Mouse (Mus musculus) spleen, postnatal 14 days (tissue): ENCODE data around the gene Prkd3.

ENCODE experiments used
- DNase-seq, 2 experiments: peaks; one replicate each; pipeline ENCODE4 v3.0.0; 2021 to 2022; ENCODE audit warnings: low spot score in 2 of 2

The Prkd3 gene

DNA sequence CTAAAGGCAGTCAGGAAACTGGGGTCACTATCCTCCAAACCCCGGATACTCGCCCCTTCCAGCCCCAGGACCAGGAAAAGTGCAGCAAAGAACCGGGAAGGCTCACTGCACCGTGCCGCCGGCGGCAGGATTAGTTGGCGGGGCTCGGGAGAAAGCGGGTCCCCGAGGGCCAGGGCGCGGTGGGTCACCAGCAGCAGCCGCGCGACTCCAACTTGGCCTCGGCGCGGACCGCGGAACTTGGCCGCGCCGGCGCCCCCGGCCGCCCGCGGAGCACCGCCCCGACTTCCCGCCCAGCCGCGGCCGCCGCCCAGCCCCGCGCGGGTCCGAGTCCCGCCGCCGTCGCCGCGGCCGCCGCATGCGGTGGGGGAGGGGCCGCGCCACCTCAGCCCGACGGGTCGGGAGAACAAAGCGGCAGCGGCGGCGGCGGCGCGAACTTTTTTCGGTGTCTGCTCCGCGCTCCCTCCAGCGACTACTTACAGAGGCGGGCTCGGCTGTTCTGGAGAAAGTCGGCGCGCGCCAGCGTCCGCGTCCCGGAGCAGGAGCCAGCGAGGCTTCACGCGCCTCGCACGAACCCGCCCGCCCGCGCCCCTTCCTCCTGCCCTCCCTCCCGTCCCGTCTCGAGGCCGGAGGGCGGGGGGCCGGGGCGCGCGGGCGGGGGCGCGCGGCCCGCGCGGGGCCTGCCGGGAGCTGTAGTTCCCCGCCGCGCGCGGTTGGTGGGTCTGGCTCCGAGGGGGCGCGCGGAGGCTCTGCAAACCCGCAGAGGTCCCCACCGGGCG, at the start of gene Prkd3:
Prkd3 (minus strand) TSS at position 609 of the 776 bp plus-strand sequence.
- peak; percentile 25 to 48 for DNase-seq

DNA sequence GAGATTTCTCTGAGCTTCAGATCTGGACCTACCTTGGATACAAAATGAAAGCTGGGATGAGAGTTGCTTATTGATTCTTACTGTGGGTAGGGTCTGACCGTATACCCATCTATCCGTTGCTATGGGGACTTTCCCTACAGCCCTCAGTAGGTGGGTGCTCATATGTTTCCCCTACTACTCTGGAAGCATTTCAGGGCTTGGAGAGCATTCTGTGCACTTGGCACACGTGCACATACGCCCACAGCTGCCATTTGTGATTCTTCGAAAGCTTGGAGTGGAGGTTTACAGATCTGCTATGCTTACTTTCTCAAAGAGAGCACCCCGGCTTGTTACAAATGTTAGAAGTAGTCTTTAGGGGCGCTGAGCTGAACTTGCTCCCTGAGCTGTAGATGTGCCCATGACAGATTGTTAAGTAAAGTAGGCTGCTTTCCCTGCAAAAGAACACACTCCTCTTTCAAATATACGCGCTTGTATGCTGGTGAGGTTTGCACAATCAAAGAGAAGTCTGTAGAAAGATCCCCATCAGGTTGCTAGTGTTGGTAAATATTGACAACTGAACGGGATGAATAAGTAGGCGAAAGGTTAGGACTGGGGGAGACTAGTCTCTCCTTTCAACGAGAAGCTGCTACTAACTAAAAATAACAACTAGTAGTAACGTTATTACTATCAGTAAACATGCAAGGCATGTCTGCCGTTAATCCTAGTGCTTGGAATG, 49.3 kb upstream of the Prkd3 start:
- DNase-seq = no peak

DNA sequence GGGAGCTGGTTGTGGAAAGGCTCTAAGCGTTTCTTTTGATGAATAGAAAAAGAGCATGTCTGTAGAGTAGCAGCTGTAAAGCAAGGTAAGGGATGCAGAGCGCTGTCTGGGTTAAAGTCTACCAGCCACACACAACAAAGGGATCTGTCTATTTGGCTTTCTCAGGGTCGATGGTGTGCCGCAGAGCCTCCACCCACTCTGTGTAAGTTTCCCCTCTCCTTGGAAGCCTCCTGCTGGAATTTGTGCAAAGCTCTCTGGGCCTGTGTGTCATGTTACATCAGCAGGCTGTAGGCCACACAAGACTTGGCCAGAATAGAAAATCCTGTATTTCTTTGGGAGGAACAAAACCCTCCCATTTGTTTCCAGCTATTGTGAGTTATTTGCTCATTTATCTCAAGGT, 48.4 kb upstream of the Prkd3 start:
- DNase-seq = no peak

DNA sequence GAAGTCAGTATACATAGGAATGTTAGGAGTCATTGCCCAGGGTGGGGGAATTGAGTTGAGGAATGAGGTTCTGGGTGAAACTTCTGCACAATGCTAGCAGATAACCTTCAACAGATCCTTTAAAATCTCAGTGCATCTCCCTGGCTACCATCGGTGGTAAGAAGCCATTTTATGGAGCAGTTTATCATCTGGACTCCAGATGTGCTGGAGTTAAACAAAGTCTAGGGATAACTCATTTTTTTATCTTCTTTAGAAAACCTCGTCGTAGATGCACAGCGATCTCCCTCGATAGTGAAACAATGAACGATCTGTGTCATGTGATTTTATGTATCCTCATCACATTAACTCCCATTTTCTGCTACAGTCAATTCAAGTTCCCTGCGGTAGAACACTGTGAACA, 48.0 kb upstream of the Prkd3 start:
- no peak for DNase-seq

DNA sequence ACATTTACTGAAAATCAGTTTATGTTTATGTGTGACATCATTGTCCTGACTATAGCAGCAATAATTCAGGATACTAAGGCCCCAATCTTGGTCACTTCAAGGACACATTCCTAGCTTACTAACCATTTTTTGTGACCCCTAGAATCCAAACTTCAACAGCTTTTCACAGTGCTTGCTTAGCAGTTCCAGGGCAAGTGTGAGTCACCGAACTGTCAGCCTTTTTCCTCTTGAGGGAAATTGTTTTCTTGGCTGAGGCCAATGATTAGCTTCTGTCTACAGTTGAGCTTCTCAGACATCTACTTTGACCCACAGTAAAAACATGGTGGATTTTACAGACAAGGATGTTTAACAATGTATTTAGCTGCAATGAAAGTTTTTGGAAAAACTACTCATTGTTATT, 43.6 kb upstream of the Prkd3 start:
- DNase-seq = no peak

DNA sequence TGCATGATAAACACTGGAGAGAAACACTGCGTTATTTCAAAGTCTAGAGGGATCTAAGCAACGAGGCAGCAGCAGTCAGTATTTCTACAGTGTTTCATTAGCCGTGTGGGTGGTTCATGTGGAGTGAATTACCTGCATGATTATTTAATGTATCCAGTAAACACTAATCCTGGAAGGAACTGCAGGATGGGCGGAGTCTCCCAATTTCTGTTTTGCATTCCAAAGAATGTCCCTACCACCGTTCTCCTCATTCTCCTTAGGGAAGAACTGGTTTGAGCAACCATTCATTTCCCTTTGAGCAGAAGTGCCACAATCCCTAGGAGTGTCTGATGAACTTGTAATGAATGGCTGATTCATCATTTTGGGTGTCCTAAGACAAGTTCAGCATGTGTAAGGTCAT, 39.6 kb upstream of the Prkd3 start:
- DNase-seq = no peak

DNA sequence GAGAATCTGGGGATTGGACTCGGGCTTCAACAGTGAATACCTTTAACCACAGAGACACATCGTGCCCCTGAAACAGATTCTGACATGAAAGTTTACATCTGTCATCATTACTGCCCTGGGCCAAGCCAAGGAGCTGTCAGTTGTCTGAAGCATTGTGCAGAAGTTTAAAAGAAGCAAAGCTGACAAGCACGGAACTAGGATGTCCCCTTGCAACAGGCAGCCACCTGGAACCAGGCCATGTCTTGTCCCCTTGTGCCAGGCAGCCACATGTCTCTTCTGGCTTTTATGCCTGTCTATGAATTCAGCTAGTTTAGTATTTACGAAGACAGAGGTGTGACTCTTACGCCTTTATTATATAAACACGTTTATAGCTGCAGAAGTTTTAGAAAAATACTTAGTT, 37.7 kb upstream of the Prkd3 start:
- no peak for DNase-seq

DNA sequence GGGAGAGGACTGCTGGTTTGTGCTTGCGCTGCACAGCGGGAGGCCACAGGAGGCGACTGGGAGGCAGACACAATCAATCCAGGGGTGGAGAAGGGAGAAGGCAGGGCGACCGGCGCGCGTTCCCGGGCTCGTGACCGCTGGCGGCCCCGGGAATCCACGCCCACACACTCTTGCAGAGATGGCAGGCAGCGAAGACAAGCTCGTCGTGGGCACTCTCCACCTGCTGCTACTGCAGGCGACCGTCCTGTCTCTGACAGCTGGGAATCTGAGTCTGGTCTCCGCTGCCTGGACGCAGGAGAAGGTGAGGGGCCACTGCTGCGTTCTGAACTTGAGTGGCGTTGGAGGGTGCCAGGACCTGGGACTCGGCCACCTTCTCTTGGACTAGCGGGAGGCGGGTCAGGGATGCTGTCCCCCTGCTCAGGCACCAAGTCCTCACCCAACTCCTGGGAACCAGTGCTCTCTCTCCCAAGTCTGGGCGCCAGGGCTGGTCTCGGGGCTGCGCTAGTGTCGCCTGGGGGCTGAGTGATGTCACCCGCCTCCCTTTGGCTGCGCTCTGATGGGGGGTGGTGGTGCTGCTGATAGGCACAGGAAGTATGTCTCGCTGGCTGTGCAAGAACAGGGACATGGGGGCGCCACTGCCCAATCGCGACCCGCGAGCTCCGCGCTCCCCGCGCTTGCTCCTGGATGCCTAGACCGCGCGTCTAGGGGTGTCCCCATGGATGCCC, 31.6 kb upstream of the Prkd3 start:
- DNase-seq = peak; percentile 6 to 9

DNA sequence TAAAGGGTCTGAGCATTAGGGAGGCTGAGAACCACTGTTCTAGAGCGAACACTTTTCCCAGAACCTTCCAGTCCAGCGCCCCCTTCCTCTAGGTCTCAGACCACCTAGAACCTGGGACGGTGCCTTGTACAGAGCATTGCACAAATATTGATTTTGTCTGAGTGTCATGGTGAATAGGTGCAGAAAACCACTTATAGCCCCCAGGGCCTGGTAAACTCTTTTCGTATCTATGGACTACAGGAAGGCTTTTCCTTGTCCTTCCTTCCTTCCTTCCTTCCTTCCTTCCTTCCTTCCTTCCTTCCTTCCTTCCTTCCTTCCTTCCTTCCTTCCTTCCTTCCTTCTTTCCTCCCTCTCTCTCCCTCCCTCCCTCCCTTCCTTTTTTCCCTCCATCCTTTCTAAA, 31.0 kb upstream of the Prkd3 start, which contains the start of gene Qpct:
Qpct (plus strand) TSS at position 301 of the 400 bp plus-strand sequence.
- no peak for DNase-seq

DNA sequence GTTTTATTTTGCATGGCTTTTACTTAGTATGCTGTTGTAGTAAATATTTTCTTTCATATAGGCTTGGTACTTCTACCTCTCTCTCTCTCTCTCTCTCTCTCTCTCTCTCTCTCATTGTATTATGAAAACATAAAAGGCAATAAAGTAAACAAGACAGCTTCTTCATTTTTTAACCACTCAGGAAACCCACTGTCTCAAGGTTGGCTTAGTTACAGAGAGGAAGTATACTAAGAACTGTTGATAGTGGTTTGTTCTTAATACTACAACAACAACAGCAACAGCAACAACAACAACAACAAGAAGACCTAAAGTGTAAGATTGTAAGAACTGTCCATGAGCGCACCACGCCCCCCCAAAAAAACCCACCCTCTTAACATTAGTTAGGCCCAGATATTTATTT, 23.1 kb upstream of the Prkd3 start:
- DNase-seq = no peak

DNA sequence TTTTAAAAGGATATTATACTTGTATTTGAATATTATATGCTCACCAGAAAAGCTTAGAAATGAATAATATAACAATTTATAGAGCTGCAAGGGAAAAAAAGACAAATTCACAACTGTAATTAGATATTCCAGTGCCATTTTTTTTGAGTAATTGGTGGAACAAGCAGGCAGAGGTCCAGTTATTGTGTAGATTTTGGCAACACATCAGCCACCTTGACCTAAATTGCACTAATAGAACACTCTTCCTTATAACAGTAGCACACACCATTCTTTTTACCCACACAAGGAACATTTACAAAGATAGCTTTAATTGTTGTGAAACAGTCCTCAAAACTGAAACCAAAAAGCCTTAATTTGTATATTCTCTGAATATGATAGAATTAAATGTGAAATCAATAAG, 19.0 kb upstream of the Prkd3 start:
- no peak for DNase-seq

DNA sequence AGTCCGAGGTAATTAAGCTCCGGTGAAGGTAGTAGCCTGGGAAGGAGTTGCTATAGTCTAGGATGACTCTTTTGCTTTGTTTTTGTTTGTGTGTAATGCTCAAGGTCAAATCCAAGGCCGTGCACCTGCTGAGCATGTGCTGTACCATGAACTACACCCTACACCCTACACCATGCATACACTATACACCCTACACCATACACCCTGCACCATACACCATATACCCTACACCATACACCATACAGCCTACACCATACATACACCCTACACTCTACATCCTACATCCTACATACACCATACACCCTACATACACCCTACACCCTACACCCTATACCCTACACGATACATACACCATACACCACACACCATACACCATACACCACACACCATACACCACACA, 12.2 kb upstream of the Prkd3 start:
- DNase-seq = no peak

DNA sequence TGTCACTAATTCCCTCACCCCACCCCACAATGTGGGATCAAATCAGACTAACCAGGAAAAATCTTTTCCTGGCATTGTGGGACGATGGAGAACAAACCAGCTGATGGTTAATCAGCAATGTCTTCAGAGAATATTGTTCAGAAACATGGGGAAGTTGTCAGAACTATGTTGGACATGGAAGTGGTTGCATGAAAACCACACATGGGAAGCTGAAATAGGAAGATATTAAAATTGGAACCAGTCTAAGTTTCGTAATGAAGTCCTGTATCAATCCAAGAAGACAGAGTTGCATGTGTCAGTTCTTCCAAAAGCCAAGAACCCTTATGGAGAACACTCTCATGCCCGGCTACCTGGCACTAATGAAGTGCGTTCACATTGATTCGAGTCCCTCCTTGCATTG, 11.0 kb upstream of the Prkd3 start:
- DNase-seq = no peak

DNA sequence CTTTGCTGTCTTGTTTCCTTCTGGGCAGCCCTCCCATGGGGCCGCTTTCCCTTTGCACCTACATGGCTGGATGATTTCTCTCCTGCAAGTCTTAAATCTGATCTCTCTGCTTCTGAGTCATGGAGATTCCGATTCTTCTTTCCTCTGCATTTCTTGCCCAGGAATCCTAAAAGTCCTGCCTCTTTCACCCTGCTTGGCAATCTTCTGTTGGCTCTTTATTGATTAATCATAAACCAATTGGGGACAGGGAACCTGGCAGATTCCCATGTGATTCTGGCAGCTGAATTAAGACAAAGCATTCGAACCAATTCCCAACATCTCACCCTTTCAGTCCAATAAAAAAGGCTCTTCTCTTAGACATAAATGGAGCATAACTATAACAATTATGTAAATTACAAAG, 8.6 kb upstream of the Prkd3 start:
- no peak for DNase-seq

DNA sequence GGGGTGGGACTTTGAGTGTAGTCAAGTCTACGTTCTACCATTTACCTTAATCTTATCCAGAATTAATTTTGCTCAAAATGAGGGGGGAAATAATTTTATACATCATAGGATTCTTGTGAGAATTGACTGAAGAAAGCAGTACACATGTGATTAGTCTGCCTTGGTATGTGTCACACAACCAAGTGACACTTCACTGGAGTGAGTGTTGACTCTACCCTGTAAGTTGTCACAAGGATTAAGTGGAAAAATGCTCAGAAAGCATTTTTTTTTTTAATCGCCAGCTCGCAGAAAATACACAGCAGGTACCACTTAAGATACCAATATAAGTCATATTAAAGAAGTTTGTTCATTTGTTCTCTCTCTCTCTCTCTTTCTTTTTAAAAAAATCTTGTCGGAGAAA, 3.9 kb upstream of the Prkd3 start:
- DNase-seq = no peak

DNA sequence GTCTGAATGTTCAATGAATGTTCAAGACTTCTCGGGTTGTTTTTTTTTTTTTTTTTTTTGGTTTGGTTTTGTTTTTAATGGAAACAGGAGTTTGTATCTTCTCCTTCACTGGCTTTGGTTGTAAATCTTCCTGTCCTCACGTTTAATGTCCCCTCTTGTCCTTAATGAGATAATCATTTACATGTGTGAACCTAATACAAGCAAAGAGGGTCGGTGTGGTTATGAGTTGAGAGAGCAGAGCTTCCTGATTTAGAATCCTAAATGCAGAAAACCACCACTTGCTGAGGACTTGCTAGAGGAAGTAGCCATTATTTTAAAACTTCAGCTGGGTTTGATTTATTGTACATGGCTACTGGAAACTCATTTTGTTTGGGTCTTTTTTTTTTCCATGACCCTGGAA, 2.1 kb upstream of the Prkd3 start:
- no peak for DNase-seq

DNA sequence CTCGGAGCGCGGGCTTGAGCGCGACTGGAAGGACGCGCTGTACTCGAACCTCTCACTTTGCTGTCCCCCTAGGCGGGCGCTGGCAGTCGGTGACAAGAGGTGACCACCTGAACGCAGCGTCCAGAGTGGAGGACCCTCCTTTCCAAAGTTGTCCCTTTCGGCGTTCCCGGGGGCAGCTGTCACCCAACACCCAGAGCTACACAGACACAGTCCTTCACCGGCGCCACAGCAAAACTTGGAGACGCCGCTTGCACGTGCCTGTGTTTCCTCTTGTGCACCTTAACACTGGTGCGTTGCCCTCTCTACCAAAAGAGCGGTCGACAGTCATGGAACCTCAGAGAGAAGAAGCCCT, 344 bp upstream of the Prkd3 start:
- DNase-seq = no peak

DNA sequence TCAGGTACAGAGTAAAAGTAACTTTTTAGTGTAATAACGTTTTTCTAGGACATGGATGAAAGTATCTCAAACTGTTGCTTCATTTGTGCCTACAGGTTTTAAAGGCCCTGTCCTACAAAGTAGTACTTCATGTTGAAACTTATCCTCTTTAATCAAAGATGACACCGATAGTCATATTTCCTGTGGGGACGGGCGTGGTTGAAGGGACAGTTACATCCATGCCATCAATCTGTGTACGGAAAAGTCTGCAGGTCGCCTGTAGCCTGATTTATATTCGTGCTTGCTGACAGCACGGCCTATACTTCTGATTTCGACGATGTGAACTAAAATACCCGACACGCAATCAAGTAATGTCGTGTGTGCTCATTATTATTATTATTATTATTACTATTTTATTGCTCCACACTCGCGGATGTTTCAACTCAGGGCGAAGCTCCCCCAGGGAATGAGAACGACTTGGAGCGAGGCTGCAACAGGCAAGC, 849 bp downstream of the Prkd3 start:
- no peak for DNase-seq

DNA sequence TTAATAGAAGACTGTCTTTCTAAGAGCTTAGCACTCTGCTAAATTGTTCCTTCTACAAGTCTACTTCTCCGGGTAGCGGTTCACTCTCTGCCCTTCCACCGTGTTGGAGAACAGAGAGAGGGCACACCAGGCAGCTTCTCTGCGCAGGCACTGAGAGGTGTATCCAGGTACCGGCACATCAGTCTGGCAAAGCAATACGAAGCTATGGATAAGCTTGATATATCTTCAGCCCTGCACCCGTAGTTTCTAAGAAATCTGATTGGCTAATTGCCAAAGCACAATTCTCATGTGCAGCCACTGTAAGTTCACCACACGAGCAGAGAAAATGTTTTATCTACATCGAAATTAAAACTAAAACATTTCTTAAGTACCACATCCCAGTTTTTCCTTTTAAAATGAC, 2.2 kb downstream of the Prkd3 start:
- DNase-seq = no peak

DNA sequence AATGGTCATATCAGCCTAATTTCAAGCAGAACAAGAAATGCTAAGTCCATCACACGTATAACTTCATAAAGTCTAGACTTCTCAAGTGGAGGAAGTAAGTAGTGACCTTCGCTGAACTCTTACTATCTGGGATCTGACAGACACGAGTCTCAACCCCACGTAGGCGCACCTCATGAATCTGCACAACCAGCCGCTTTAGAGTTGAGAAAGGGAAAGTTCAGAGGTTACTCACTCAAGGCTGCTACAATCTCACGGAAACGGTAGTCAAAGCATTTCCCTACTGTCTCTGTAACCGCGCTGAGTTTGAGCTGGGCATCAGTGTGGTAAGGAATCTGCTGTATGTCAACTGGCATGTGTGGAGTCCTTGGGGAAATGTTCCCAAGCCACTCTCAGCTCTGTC, 4.8 kb downstream of the Prkd3 start:
- DNase-seq = no peak

DNA sequence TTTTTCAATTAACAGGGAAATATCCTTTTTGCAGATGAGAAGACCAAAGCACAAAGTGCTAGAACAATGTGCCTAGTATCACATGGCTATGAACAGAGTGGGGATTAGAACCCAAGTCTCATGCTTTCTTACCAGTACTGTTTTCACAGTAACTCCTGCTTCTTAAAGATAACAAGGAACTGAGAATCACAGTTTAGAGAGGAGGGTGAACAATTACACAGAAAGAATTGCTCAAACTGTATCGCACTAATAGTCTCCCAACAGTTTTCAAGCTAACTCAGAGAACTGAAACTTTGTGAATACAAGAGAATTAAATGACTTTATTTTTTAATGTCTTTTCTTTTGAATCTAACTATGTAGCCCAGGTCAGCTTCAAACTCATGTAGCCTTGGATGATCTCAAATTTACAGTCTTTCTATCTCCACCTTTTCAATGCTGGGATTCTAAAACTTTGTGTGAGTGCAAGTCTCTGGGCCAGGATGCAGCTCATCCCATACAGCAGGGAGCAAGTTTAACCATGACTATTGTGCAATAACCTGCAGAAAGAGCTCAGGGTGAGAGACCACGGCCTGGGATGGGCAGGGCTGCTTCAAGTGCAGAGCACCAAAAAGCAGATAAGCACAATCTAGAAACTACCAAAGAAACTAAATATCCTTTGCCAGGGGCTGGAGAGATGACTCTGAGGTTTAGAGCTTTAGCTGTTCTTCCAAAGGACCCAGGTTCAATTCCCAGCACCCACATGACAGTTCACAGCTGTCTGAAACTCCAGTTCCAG, 5.5 kb downstream of the Prkd3 start:
- DNase-seq = no peak

DNA sequence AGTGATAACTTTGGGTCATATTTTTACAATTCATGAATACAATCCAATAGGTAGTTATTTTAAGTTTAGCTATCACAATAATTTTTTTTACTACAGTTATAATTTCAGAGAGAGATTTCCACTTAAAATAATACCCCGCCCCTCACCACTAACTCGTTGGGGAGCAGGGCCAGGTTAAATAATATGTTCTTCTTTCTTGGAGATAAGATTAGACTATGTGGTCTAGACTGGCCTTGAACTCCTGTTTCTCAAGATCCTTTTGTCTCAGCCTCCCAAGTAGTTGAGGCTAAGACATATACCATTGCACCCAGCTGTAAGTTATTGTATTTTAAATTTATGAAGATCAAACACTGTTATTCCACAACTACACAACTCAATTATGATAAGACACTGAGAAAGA, 7.0 kb downstream of the Prkd3 start:
- no peak for DNase-seq
